Mouse (Mus musculus) C2C12 (cell line): ENCODE results near the gene Pex14. TPM values are rescaled to one million over a fixed set of nuclear protein-coding genes. Genes with fewer than 3 reads are reported as not detected.

Source experiments
- H3K27me3 ChIP-seq: one replicate; pipeline ENCODE4 v1.6.1; 2011; ENCODE audit not compliant: control insufficient read depth, insufficient read depth, insufficient read length
- H3K36me3 ChIP-seq: one replicate; pipeline ENCODE4 v1.6.1; 2011; ENCODE audit not compliant: control insufficient read depth, insufficient read depth
- H3K4me3 ChIP-seq: one replicate; pipeline ENCODE4 v1.5.1; 2011; ENCODE audit warnings: mild to moderate bottlenecking, control low read depth; ENCODE audit not compliant: poor library complexity, insufficient read depth, severe bottlenecking
- H3K79me2 ChIP-seq: one replicate; pipeline ENCODE4 v1.6.1; 2011; ENCODE audit not compliant: control insufficient read depth, insufficient read depth
- H3K79me3 ChIP-seq: one replicate; pipeline ENCODE4 v1.6.1; 2011; ENCODE audit warnings: low read depth, control low read depth
- H3ac ChIP-seq: one replicate; pipeline ENCODE3; 2011; ENCODE audit warnings: low read depth; ENCODE audit not compliant: control insufficient read depth, insufficient read length
- CEBPB ChIP-seq: IDR thresholded peaks from one replicate; pipeline ENCODE4 v1.6.1; 2011; ENCODE audit warnings: low read depth, mild to moderate bottlenecking, control low read depth, moderate library complexity
- CTCF ChIP-seq: IDR thresholded peaks from one replicate; pipeline ENCODE4 v1.5.1; 2011; ENCODE audit not compliant: control insufficient read depth, insufficient read depth, insufficient read length
- FOSL1 ChIP-seq: IDR thresholded peaks from one replicate; pipeline ENCODE4 v1.8.0; 2011; ENCODE audit warnings: mild to moderate bottlenecking, low read length; ENCODE audit not compliant: poor library complexity, insufficient read depth, severe bottlenecking
- MAX ChIP-seq: IDR thresholded peaks from one replicate; pipeline ENCODE4 v1.6.1; 2011; ENCODE audit warnings: mild to moderate bottlenecking, control low read depth
- MYOD1 ChIP-seq: IDR thresholded peaks from one replicate; pipeline ENCODE4 v1.6.1; 2011; ENCODE audit warnings: low read depth; ENCODE audit not compliant: control insufficient read depth, insufficient read length
- MYOG ChIP-seq: IDR thresholded peaks from one replicate; pipeline ENCODE4 v1.6.1; 2011; ENCODE audit not compliant: control insufficient read depth, insufficient read length; ENCODE audit errors: extremely low read depth
- USF1 ChIP-seq: IDR thresholded peaks from one replicate; pipeline ENCODE4 v1.6.1; 2011; ENCODE audit warnings: low read depth, mild to moderate bottlenecking, control low read depth, moderate library complexity
- polyA plus RNA-seq: library from polyadenylated mRNA; unstranded; fragments of >200 nt; fragmentation: generic; extraction: Trizol; gene quantifications from one replicate; pipeline ENCODE4 v1.2.1, GENCODE M21; 2012; ENCODE audit warnings: missing spikeins

Pex14 gene
- polyA plus RNA-seq, 1 experiment, result 40.3 TPM

GRCm38 (mm10) chr4:149075871-149076575 lies 23.7 kb downstream of the Pex14 start:
- TF ChIP-seq USF1 (no peak), CTCF (no peak), FOSL1 (no peak), MYOG (no peak), MAX (no peak), CEBPB (no peak), MYOD1 (no peak)
- Histone ChIP-seq H3K4me3 (no peak overlapping the region), H3ac (no peak overlapping the region), H3K36me3 (peaks cover 26% of the 10 kb centered on the region), H3K79me2 (peaks cover 40% of the 10 kb centered on the region), H3K27me3 (no peaks in the 10 kb centered on the region), H3K79me3 (peaks cover 6% of the 10 kb centered on the region)

GRCm38 (mm10) chr4:149075073-149075472 lies 24.6 kb downstream of the Pex14 start:
- Histone ChIP-seq H3K4me3 (no peak overlapping the region), H3ac (no peak overlapping the region), H3K27me3 (no peaks in the 10 kb centered on the region), H3K36me3 (peaks cover 26% of the 10 kb centered on the region), H3K79me2 (peaks cover 36% of the 10 kb centered on the region), H3K79me3 (peaks cover 6% of the 10 kb centered on the region)
- TF ChIP-seq CEBPB, result no peak
- TF ChIP-seq CTCF, result no peak
- no peak for TF ChIP-seq FOSL1
- TF ChIP-seq MYOG, result no peak
- no peak for TF ChIP-seq MYOD1
- no peak for TF ChIP-seq USF1
- no peak for TF ChIP-seq MAX

- no peak for TF ChIP-seq MYOG
- no peak for TF ChIP-seq MYOD1
- TF ChIP-seq USF1, result no peak
- TF ChIP-seq CTCF, result no peak
- no peak for TF ChIP-seq MAX
- no peak for TF ChIP-seq FOSL1
- TF ChIP-seq CEBPB, result no peak
- peaks cover 13% of the 10 kb centered on the region for H3K79me2 ChIP-seq
Measured at GRCm38 (mm10) chr4:149066672-149067551, 32.8 kb downstream of the Pex14 start.

GRCm38 (mm10) chr4:149064061-149064854 lies 35.4 kb downstream of the Pex14 start:
- TF ChIP-seq CEBPB (no peak), MYOG (no peak), CTCF (no peak), MYOD1 (no peak), USF1 (no peak), MAX (no peak)
- no peak overlapping the region for H3ac ChIP-seq

More at GRCm38 (mm10) chr4:149066672-149067551, 32.8 kb downstream of the Pex14 start:
- Histone ChIP-seq H3K27me3 (no peaks in the 10 kb centered on the region), H3K79me3 (peaks cover 3% of the 10 kb centered on the region), H3K36me3 (peaks cover 15% of the 10 kb centered on the region), H3K4me3 (no peak overlapping the region), H3ac (no peak overlapping the region)

More at GRCm38 (mm10) chr4:149064061-149064854, 35.4 kb downstream of the Pex14 start:
- Histone ChIP-seq H3K27me3 (no peaks in the 10 kb centered on the region), H3K4me3 (no peak overlapping the region), H3K36me3 (peaks cover 14% of the 10 kb centered on the region), H3K79me3 (peaks cover 3% of the 10 kb centered on the region), H3K79me2 (peaks cover 34% of the 10 kb centered on the region)
